Mouse (Mus musculus) C2C12 (cell line): Measurements from ENCODE around the gene Cdh5.

Experiments used
- CTCF ChIP-seq: IDR thresholded peaks from one replicate; pipeline ENCODE4 v1.5.1; 2011; ENCODE audit not compliant: control insufficient read depth, insufficient read depth, insufficient read length
- USF1 ChIP-seq: IDR thresholded peaks from one replicate; pipeline ENCODE4 v1.6.1; 2011; ENCODE audit warnings: low read depth, mild to moderate bottlenecking, control low read depth, moderate library complexity

GRCm38 (mm10) chr8:104105768-104106167 is 4.3 kb downstream of the Cdh5 start:
- TF ChIP-seq CTCF (no peak), USF1 (no peak)
